Mouse (Mus musculus) limb, embryonic 14.5 days (tissue): ENCODE results near the gene Dennd1a. TPM values are rescaled to one million over a fixed set of nuclear protein-coding genes. Genes with fewer than 3 reads are reported as not detected.
"Not testable (repeated sequence)": the region's sequence is repeated elsewhere in the genome, so short reads cannot be mapped to it uniquely, and the experiment has no call there.

Experiments used
- ATAC-seq: fragments of 200-750 bp; cut with Nextera tagmentation; 2 replicates; pipeline ENCODE4 v1.8.0; 2017; ENCODE audit warnings: low read depth, moderate number of reproducible peaks, moderate TSS enrichment; ENCODE audit not compliant: low FRiP score
- DNase-seq: peaks from one replicate; pipeline ENCODE4 v3.0.0-alpha.2; 2015; ENCODE audit warnings: low spot score
- H3K27ac ChIP-seq: fragments of 300-500 bp; sonication (generic); replicated peaks from 2 replicates; pipeline ENCODE4 v1.5.1; 2014; ENCODE audit warnings: low read depth, mild to moderate bottlenecking, low read length, moderate library complexity, mixed read lengths
- H3K27me3 ChIP-seq: fragments of 300-500 bp; sonication (generic); 2 replicates; pipeline ENCODE4 v1.6.1; 2014; ENCODE audit warnings: low read length, mixed read lengths; ENCODE audit not compliant: control insufficient read depth, insufficient read depth
- H3K36me3 ChIP-seq: fragments of 300-500 bp; sonication (generic); 2 replicates; pipeline ENCODE4 v1.6.1; 2014; ENCODE audit warnings: mild to moderate bottlenecking, low read length, moderate library complexity, mixed read lengths; ENCODE audit not compliant: control insufficient read depth, insufficient read depth
- H3K4me1 ChIP-seq: fragments of 300-500 bp; sonication (generic); 2 replicates; pipeline ENCODE4 v1.6.1; 2014; ENCODE audit warnings: antibody characterized with exemption, low read length, mixed read lengths; ENCODE audit not compliant: control insufficient read depth, insufficient read depth
- H3K4me2 ChIP-seq: fragments of 300-500 bp; sonication (generic); replicated peaks from 2 replicates; pipeline ENCODE4 v1.6.1; 2014; ENCODE audit warnings: low read depth, mild to moderate bottlenecking, low read length, moderate library complexity; ENCODE audit not compliant: severe bottlenecking
- H3K4me3 ChIP-seq: fragments of 300-500 bp; sonication (generic); replicated peaks from 2 replicates; pipeline ENCODE4 v1.5.1; 2014; ENCODE audit warnings: low read length
- H3K9ac ChIP-seq: fragments of 300-500 bp; sonication (generic); 2 replicates; pipeline ENCODE4 v1.6.1; 2014; ENCODE audit warnings: mild to moderate bottlenecking, low read depth, low read length, moderate library complexity; ENCODE audit not compliant: severe bottlenecking
- H3K9me3 ChIP-seq: fragments of 300-500 bp; sonication (generic); 2 replicates; pipeline ENCODE4 v1.6.1; 2016; ENCODE audit warnings: low read length; ENCODE audit not compliant: control insufficient read depth
- POLR2A ChIP-seq: fragments of 200-500 bp; IDR thresholded peaks from 2 replicates; pipeline ENCODE4 v1.8.0; 2012; ENCODE audit warnings: inconsistent platforms, mild to moderate bottlenecking, moderate library complexity, borderline replicate concordance; ENCODE audit not compliant: insufficient read depth, insufficient read length; ENCODE audit errors: extremely low read depth
- WGBS: fragments of 180-500 bp; shearing (Covaris S2); extraction: QIAGEN DNeasy Blood & Tissue Kit; methylation state at CpG from one replicate; pipeline ENCODE4 v1.1.7; 2014; 5-methylcytosine and 5-hydroxymethylcytosine counted together
- polyA plus RNA-seq, 2 experiments: library from polyadenylated mRNA; depleted of rRNA in 1 of 2; stranded (reverse) in 1 of 2; unstranded in 1 of 2; fragments of >200 nt; fragmentation: Nextera tagmentation in 1 of 2; extraction: Ambion mirVana in 1 of 2; gene quantifications; 2 replicates each; pipeline versions ENCODE4 v1.2.1 to v1.2.3; 2012 to 2014

The Dennd1a gene
- polyA plus RNA-seq, 2 experiments = 11.8 to 22.9 TPM

GRCm38 (mm10) chr2:37942906-37943305 is 344.3 kb downstream of the Dennd1a start:
- H3K9ac ChIP-seq = no peak overlapping the region
- no peaks in the 10 kb centered on the region for H3K9me3 ChIP-seq
- 84% methylated on average over 2 of the region's 2 CpGs for WGBS
- H3K36me3 ChIP-seq = no peaks in the 10 kb centered on the region
- ATAC-seq (no peak), DNase-seq (no peak)
- no peak overlapping the region for H3K4me3 ChIP-seq
- H3K27me3 ChIP-seq = no peaks in the 10 kb centered on the region
- no peak overlapping the region for H3K4me2 ChIP-seq
- peaks cover 16% of the 10 kb centered on the region for H3K4me1 ChIP-seq
- TF ChIP-seq POLR2A = no peak
- H3K27ac ChIP-seq = no peak overlapping the region

GRCm38 (mm10) chr2:37941741-37942140 is 345.4 kb downstream of the Dennd1a start:
- H3K36me3 ChIP-seq = no peaks in the 10 kb centered on the region
- no peaks in the 10 kb centered on the region for H3K9me3 ChIP-seq
- H3K4me2 ChIP-seq = no peak overlapping the region
- ATAC-seq (no peak), DNase-seq (no peak)
- no peak for TF ChIP-seq POLR2A
- H3K4me1 ChIP-seq = peaks cover 15% of the 10 kb centered on the region
- no peak overlapping the region for H3K9ac ChIP-seq
- H3K27ac ChIP-seq = no peak overlapping the region
- no peaks in the 10 kb centered on the region for H3K27me3 ChIP-seq
- no peak overlapping the region for H3K4me3 ChIP-seq

DNA sequence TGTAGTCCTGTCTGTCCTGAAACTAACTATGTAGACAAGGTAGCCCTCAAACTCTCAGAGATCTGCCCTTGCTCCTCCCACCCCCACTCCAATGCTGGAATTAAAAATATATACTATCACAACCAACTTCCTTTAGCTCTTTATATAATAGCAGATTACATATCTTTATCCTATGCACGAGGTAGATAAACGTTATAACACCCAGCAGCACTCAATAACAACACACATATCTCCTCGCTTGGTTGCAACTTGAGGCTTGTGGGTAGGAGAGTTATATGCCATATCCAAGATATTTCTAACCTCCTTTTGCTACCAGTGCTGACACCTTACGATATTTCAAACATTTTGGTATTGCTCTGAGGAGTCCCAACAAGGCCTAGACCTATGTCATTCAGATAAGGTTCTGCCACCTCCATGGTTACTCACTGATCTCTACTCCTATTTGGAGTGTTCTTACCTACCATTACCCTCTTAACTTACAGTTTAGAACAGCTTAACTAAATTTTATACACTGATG is 346.3 kb downstream of the Dennd1a start:
- 96% methylated on average over 4 of the region's 4 CpGs for WGBS
- H3K4me3 ChIP-seq = no peak overlapping the region
- H3K36me3 ChIP-seq = 0 out of 2 replicates have a peak, but pooled peaks cover 2% of the 10 kb centered on the region
- no peak for TF ChIP-seq POLR2A
- no peaks in the 10 kb centered on the region for H3K27me3 ChIP-seq
- ATAC-seq = no peak
- no peak overlapping the region for H3K27ac ChIP-seq
- DNase-seq = no peak
- H3K4me2 ChIP-seq = no peak overlapping the region
- peaks cover 8% of the 10 kb centered on the region; the same call in 1 of the 2 replicates for H3K4me1 ChIP-seq
- H3K9me3 ChIP-seq = no peaks in the 10 kb centered on the region
- no peak overlapping the region for H3K9ac ChIP-seq

GRCm38 (mm10) chr2:37939997-37940396 is 347.2 kb downstream of the Dennd1a start:
- Histone ChIP-seq H3K27ac (no peak overlapping the region), H3K4me3 (no peak overlapping the region), H3K27me3 (no peaks in the 10 kb centered on the region), H3K9ac (no peak overlapping the region), H3K9me3 (no peaks in the 10 kb centered on the region), H3K4me1 (no peaks in the 10 kb centered on the region), H3K4me2 (no peak overlapping the region), H3K36me3 (0 out of 2 replicates have a peak, but pooled peaks cover 2% of the 10 kb centered on the region)
- no peak for TF ChIP-seq POLR2A
- DNase-seq = no peak
- no peak for ATAC-seq
- 55% methylated on average over 1 of the region's 1 CpGs for WGBS

- not testable (repeated sequence) for H3K9ac ChIP-seq, ATAC-seq, H3K27me3 ChIP-seq, H3K4me2 ChIP-seq, H3K27ac ChIP-seq, H3K9me3 ChIP-seq, H3K36me3 ChIP-seq, H3K4me3 ChIP-seq, H3K4me1 ChIP-seq, DNase-seq
- 81% methylated on average over 4 of the region's 4 CpGs for WGBS
Observed at GRCm38 (mm10) chr2:37936922-37937321, 350.3 kb downstream of the Dennd1a start.

DNA sequence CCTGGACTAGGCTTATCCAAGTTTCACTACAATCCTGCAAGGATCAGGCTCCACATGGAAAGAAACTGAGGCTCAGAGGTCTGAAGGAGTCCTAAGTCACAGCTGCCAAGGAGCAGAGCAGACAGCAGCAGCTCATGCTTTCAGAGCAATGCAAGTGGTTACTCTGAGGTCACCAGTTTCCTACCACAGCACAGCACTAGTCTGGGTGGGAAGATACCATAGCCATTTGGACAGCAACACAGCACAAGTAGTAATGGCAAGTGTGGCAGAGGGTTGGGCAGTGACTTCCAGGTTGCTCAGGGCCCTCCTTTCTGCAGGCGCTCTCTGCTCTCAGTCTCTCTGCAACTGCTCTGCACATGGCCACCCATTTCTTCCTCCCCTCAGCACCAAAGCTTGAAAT is 354.9 kb downstream of the Dennd1a start:
- 89% methylated on average over 1 of the region's 1 CpGs for WGBS
- no peak for DNase-seq
- Histone ChIP-seq H3K9me3 (no peaks in the 10 kb centered on the region), H3K36me3 (0 out of 2 replicates have a peak, but pooled peaks cover 2% of the 10 kb centered on the region), H3K4me3 (no peak overlapping the region), H3K27ac (no peak overlapping the region), H3K4me1 (no peaks in the 10 kb centered on the region), H3K4me2 (no peak overlapping the region), H3K27me3 (no peaks in the 10 kb centered on the region), H3K9ac (no peak overlapping the region)
- no peak for ATAC-seq
- TF ChIP-seq POLR2A = no peak
